Mouse (Mus musculus): ENCODE results near the gene Gm10309.

DNA sequence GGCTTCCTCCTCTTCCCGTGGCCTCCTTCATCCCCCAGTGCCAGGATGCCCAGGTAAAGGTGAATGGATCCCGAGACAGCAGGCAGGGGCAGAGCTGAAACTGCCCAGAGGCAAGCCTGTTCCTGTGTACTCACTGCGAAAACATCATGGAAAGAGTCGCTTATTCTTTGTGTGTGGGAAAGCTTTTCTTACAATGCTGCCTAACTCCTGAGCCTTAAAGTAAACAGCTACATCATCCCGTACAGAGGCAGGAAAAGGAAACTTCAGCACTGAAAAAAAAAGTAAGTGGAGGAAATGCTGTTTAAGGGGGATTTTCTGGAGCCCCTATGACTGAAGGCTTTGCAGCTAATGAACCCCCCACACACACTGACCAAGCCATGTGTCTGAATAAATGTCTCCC, 1.8 kb upstream of the Gm10309 start:
- TF ChIP-seq CTCF (IDR thresholded peaks at IDR 0.05; ENCODE audit: low read depth) (no peak), EP300 (IDR thresholded peaks at IDR 0.05; ENCODE audit: low read depth) (no peak)
